In the genomic region with DNA sequence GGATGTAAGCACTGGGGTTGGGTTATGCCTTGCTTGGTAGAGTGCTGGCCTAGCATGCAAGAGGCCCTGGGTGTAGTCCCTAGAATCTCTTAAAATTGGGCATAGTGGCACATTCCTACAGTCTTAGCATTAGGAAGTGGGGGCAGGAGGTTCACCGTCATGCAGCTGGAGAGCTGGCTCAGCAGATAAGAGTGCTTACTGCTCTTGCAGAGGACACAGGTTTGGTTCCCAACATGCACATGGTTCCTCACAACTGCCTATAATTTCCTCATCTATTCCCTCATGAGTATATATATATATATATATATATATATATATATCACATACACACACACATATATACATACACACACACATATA, we compare ENCODE assay signal across 11 mouse cellular contexts. TPM values are rescaled to one million over a fixed set of nuclear protein-coding genes. Genes with fewer than 3 reads are reported as not detected.
A peak's percentile ranks its signal among the peaks of the same experiment; 100 is the strongest.
DNase-seq lines count a peak whose midpoint lies in the region; ATAC-seq and TF ChIP-seq lines count a peak whose summit lies in the region.
"Had no signal": no experiment of that assay in that cellular context is flagged by ENCODE, and none has a peak within 500 bp of the region (broad histone marks: within the 10 kb centered on the region; RNA-seq: fewer than 3 reads in every experiment).

No protein-coding gene starts in this region.

- TF ChIP-seq CTCF in kidney, postnatal 0 days (IDR thresholded peaks at IDR 0.05; ENCODE audit: low read depth): no peak
- no peak for TF ChIP-seq CTCF in MEL (IDR thresholded peaks at IDR 0.05 in 2 of 3, conservative IDR thresholded peaks at IDR 0.05 in 1 of 3; ENCODE audit: control insufficient read depth in 1 of 3, insufficient read depth in 1 of 3, low read depth in 2 of 3, low read length in 3 of 3, poor library complexity in 1 of 3, severe bottlenecking in 1 of 3)

- H3K4me2 ChIP-seq in kidney, postnatal 0 days (ENCODE audit: low read length): no peak overlapping the region
- no peak overlapping the region for H3K4me2 ChIP-seq in liver, embryonic 12.5 days
- H3K4me2 ChIP-seq: neural tube, embryonic 12.5 days had no signal

- ATAC-seq in kidney, postnatal 0 days (replicated peaks; ENCODE audit: low FRiP score, low read depth): peak; percentile 37; the same call in 1 of the 2 replicates
- ATAC-seq in liver, embryonic 12.5 days: no peak; the same call in 1 of the 2 replicates

- no peaks in the 10 kb centered on the region for H3K36me3 ChIP-seq in heart, embryonic 10.5 days
- H3K36me3 ChIP-seq in kidney, postnatal 0 days (ENCODE audit: insufficient read depth, low read length): no peaks in the 10 kb centered on the region
- H3K36me3 ChIP-seq in MEL (ENCODE audit: control insufficient read depth in 1 of 2, insufficient read depth in 2 of 2, low read length in 2 of 2): no peaks in the 10 kb centered on the region
- no peaks in the 10 kb centered on the region for H3K36me3 ChIP-seq in liver, embryonic 12.5 days
- H3K36me3 ChIP-seq: midbrain, embryonic 10.5 days; neural tube, embryonic 12.5 days had no signal

- peak; percentile 22 to 38; a peak in 1 of 4 replicates for TF ChIP-seq EP300 in MEL (IDR thresholded peaks at IDR 0.05; ENCODE audit: low read depth in 1 of 2, low read length in 2 of 2)

- TF ChIP-seq POLR2A in MEL (IDR thresholded peaks at IDR 0.05; ENCODE audit: control insufficient read depth in 1 of 2, insufficient read depth in 1 of 2, low read depth in 1 of 2, low read length in 2 of 2, poor library complexity in 1 of 2): no peak

- no peak for TF ChIP-seq RAD21 in MEL (IDR thresholded peaks at IDR 0.05; ENCODE audit: low read depth, low read length)

- no peak overlapping the region for H3K9ac ChIP-seq in kidney, postnatal 0 days (ENCODE audit: low read depth, low read length)
- no peak overlapping the region for H3K9ac ChIP-seq in MEL (ENCODE audit: control insufficient read depth, low read depth, low read length, poor library complexity, severe bottlenecking)
- no peak overlapping the region for H3K9ac ChIP-seq in liver, embryonic 12.5 days
- H3K9ac ChIP-seq: neural tube, embryonic 12.5 days had no signal

- peaks cover 18% of the 10 kb centered on the region for H3K4me1 ChIP-seq in heart, embryonic 10.5 days
- H3K4me1 ChIP-seq in kidney, postnatal 0 days (replicated peaks; ENCODE audit: insufficient read depth, low read length): peaks cover 11% of the 10 kb centered on the region; the same call in 1 of the 2 replicates
- H3K4me1 ChIP-seq in MEL (ENCODE audit: control insufficient read depth in 1 of 2, insufficient read depth in 2 of 2, low read length in 2 of 2): peaks cover 0 to 8% of the 10 kb centered on the region in 2 experiments; a peak in 1 of 4 replicates
- H3K4me1 ChIP-seq in liver, embryonic 12.5 days: peaks cover 22% of the 10 kb centered on the region

- DNase-seq in heart, embryonic 10.5 days (ENCODE audit: low spot score): no peak
- no peak for DNase-seq in heart, adult 18-20 months
- DNase-seq in kidney, postnatal 0 days (ENCODE audit: low spot score): no peak
- no peak for DNase-seq in kidney, adult 18-20 months
- peak; percentile 42 for DNase-seq in MEL (ENCODE audit: low read depth, low spot score)
- DNase-seq in layer of hippocampus, postnatal 25 days (ENCODE audit: extremely low spot score in 1 of 2, low spot score in 1 of 2): no peak
- no peak for DNase-seq in gastrocnemius, postnatal 14 days
- DNase-seq: thymus, adult 18-20 months had no signal

- H3K27me3 ChIP-seq in heart, embryonic 10.5 days (ENCODE audit: insufficient read depth, poor library complexity, severe bottlenecking): no peaks in the 10 kb centered on the region
- H3K27me3 ChIP-seq in kidney, postnatal 0 days (ENCODE audit: insufficient read depth, low read length): no peaks in the 10 kb centered on the region
- no peaks in the 10 kb centered on the region for H3K27me3 ChIP-seq in MEL (ENCODE audit: control insufficient read depth in 1 of 2, insufficient read depth in 2 of 2, low read length in 2 of 2)
- H3K27me3 ChIP-seq in liver, embryonic 12.5 days (replicated peaks): no peaks in the 10 kb centered on the region
- H3K27me3 ChIP-seq: neural tube, embryonic 12.5 days had no signal

- intact Hi-C loops in gastrocnemius, postnatal 14 days (cut with DNase I; ENCODE audit: low total_unique reads): no loop called here

- H3K9me3 ChIP-seq in heart, embryonic 10.5 days: peaks cover 4% of the 10 kb centered on the region; the same call in 1 of the 2 replicates
- no peaks in the 10 kb centered on the region; the same call in 1 of the 2 replicates for H3K9me3 ChIP-seq in kidney, postnatal 0 days (replicated peaks; ENCODE audit: low read length)
- no peaks in the 10 kb centered on the region for H3K9me3 ChIP-seq in MEL (replicated peaks; ENCODE audit: insufficient read depth, low read length)
- peaks cover 14% of the 10 kb centered on the region for H3K9me3 ChIP-seq in liver, embryonic 12.5 days (replicated peaks)

- no peaks in the 10 kb centered on the region for H3K79me2 ChIP-seq in MEL (ENCODE audit: control insufficient read depth, insufficient read depth, low read length, poor library complexity)

- H3K27ac ChIP-seq in heart, embryonic 10.5 days: peak overlapping the region; percentile 67; the same call in 1 of the 2 replicates
- peak overlapping the region; percentile 86 for H3K27ac ChIP-seq in kidney, postnatal 0 days
- H3K27ac ChIP-seq in MEL (ENCODE audit: control insufficient read depth, low read depth, low read length): no peak overlapping the region
- peak overlapping the region; percentile 49 for H3K27ac ChIP-seq in liver, embryonic 12.5 days
- H3K27ac ChIP-seq: midbrain, embryonic 10.5 days; neural tube, embryonic 12.5 days had no signal

- H3K4me3 ChIP-seq in heart, embryonic 10.5 days: no peak overlapping the region
- no peak overlapping the region for H3K4me3 ChIP-seq in kidney, postnatal 0 days (replicated peaks; ENCODE audit: low read depth, low read length)
- H3K4me3 ChIP-seq in MEL (ENCODE audit: control insufficient read depth in 1 of 2, insufficient read depth in 1 of 2, low read depth in 2 of 2, low read length in 2 of 2): no peak overlapping the region
- H3K4me3 ChIP-seq in liver, embryonic 12.5 days: no peak overlapping the region
- H3K4me3 ChIP-seq: midbrain, embryonic 10.5 days; neural tube, embryonic 12.5 days had no signal

- WGBS in heart, embryonic 10.5 days: 32% methylated on average over 1 of the region's 1 CpGs
- WGBS in kidney, postnatal 0 days: 56% methylated on average over 1 of the region's 1 CpGs
- 15% methylated on average over 1 of the region's 1 CpGs for WGBS in liver, embryonic 12.5 days (ENCODE audit: insufficient replicate concordance)

TF ChIP-seq in MEL, 35 proteins besides CTCF, POLR2A, EP300 and RAD21:
- no peak for TF ChIP-seq ZC3H11A (IDR thresholded peaks at IDR 0.05; ENCODE audit: low read depth, low read length)
- 0 out of 2 replicates have a peak, but pooled peaks have one; percentile 40 for TF ChIP-seq TCF12 (IDR thresholded peaks at IDR 0.05; ENCODE audit: low read depth, low read length)
- 0 out of 2 replicates have a peak, but pooled peaks have one; percentile 24 for TF ChIP-seq ETS1 (IDR thresholded peaks at IDR 0.05; ENCODE audit: low read depth, low read length)
- TF ChIP-seq ZNF384 (IDR thresholded peaks at IDR 0.05; ENCODE audit: low read depth, low read length): no peak
- TF ChIP-seq TAL1 (IDR thresholded peaks at IDR 0.05; ENCODE audit: low read length): peak; percentile 69

RNA-seq across cellular contexts. Expression of gene Idh2, which starts 20.0 kb away (rescaled TPM):
- polyA plus RNA-seq in heart, embryonic 10.5 days (2016; fragmentation: Nextera tagmentation; extraction: Ambion mirVana): 830 and 1,266 TPM in 2 replicates
- 1,000 to 10,000 TPM; 2,187 to 2,245 TPM for total RNA-seq in heart, adult 18-20 months (2021)
- polyA plus RNA-seq in kidney, postnatal 0 days (2015; fragmentation: Nextera tagmentation; extraction: Ambion mirVana): 630 and 689 TPM in 2 replicates
- total RNA-seq in MEL (2012; rRNA removed): 121 and 141 TPM in 2 replicates
- polyA plus RNA-seq in MEL (2012; ENCODE audit: insufficient read depth in 1 of 2, insufficient read length in 2 of 2, low read depth in 1 of 2, low replicate concordance in 2 of 2, missing spikeins in 1 of 2): 100 to 1,000 TPM; 181 to 268 TPM
- 158 and 160 TPM in 2 replicates for polyA plus RNA-seq in liver, embryonic 12.5 days (2016; fragmentation: Nextera tagmentation; extraction: Ambion mirVana)
- total RNA-seq in layer of hippocampus, postnatal 25 days (2021): 10 to 100 TPM; 62.2 to 67.0 TPM
- total RNA-seq in gastrocnemius, postnatal 14 days (2021): 100 to 1,000 TPM; 179 to 214 TPM

RNA-seq across cellular contexts. Expression of gene Sema4b, which starts 51.5 kb away (rescaled TPM):
- 7.8 and 8.9 TPM in 2 replicates for polyA plus RNA-seq in heart, embryonic 10.5 days (2016; fragmentation: Nextera tagmentation; extraction: Ambion mirVana)
- total RNA-seq in heart, adult 18-20 months (2021): 10 to 100 TPM; 10.6 to 12.6 TPM
- polyA plus RNA-seq in kidney, postnatal 0 days (2015; fragmentation: Nextera tagmentation; extraction: Ambion mirVana): 20.7 and 21.2 TPM in 2 replicates
- 8.4 and 10.9 TPM in 2 replicates for total RNA-seq in MEL (2012; rRNA removed)
- 10 to 100 TPM in 1 of 2 experiments, not detected in 1; 17.3 TPM for polyA plus RNA-seq in MEL (2012; ENCODE audit: insufficient read depth in 1 of 2, insufficient read length in 2 of 2, low read depth in 1 of 2, low replicate concordance in 2 of 2, missing spikeins in 1 of 2)
- 16.9 and 17.9 TPM in 2 replicates for polyA plus RNA-seq in liver, embryonic 12.5 days (2016; fragmentation: Nextera tagmentation; extraction: Ambion mirVana)
- 10 to 100 TPM; 23.0 to 23.2 TPM for total RNA-seq in layer of hippocampus, postnatal 25 days (2021)
- 1 to 10 TPM; 1.9 to 2.5 TPM for total RNA-seq in gastrocnemius, postnatal 14 days (2021)

Comparison
In these comparisons a context has a peak if more than half of its experiments do, and no peak if none do; other contexts are left out.
1. RNA of gene Idh2, which starts 20.0 kb away (total RNA-seq): 2,187 to 2,245 TPM in heart, adult 18-20 months; 179 to 214 TPM in gastrocnemius, postnatal 14 days, 121 to 141 TPM in MEL and 62.2 to 67.0 TPM in layer of hippocampus, postnatal 25 days; every median in the first group is over 10 times any median in the second.